Mouse (Mus musculus): ENCODE results near the gene Adarb2. TPM values are rescaled to one million over a fixed set of nuclear protein-coding genes. Genes with fewer than 3 reads are reported as not detected.

Adarb2 gene
- polyA plus RNA-seq, 1 experiment from 2014 or later: 30.4 TPM

DNA sequence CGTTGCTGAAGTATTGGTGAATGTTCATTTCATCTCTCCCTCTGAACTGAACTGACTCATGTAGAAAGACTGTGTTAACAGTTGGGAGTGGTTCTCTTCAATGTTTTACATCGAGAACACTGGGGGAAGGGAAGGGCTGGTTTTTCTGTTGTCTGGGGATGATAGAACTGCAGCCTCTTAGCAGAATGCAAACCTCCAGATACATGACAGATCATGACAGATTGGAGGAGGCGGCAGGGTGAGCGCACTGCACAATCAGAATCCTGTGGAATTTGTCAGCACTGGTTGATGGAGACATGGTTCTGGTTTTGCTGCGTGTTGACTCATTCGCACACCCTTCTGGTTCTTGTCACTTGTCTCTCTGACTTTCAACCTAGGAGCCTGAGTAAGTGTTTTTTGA, 203.4 kb downstream of the Adarb2 start:
- Histone ChIP-seq H3K36me3 (ENCODE audit: control insufficient read depth, insufficient read depth, low read length) (no peaks in the 10 kb centered on the region), H3K9me3 (ENCODE audit: control insufficient read depth, low read length) (no peaks in the 10 kb centered on the region), H3K4me2 (ENCODE audit: low read length) (no peak overlapping the region), H3K27me3 (ENCODE audit: control insufficient read depth, insufficient read depth, low read length) (no peaks in the 10 kb centered on the region), H3K4me3 (replicated peaks; ENCODE audit: low read depth, low read length) (no peak overlapping the region), H3K9ac (replicated peaks; ENCODE audit: low read length) (no peak overlapping the region), H3K27ac (replicated peaks; ENCODE audit: low read depth, low read length) (no peak overlapping the region), H3K4me1 (ENCODE audit: control insufficient read depth, insufficient read depth, low read length) (no peaks in the 10 kb centered on the region)
- DNase-seq (no peak), ATAC-seq (ENCODE audit: low FRiP score, low TSS enrichment) (no peak)
- 86% methylated on average over 6 of the region's 6 CpGs for WGBS

DNA sequence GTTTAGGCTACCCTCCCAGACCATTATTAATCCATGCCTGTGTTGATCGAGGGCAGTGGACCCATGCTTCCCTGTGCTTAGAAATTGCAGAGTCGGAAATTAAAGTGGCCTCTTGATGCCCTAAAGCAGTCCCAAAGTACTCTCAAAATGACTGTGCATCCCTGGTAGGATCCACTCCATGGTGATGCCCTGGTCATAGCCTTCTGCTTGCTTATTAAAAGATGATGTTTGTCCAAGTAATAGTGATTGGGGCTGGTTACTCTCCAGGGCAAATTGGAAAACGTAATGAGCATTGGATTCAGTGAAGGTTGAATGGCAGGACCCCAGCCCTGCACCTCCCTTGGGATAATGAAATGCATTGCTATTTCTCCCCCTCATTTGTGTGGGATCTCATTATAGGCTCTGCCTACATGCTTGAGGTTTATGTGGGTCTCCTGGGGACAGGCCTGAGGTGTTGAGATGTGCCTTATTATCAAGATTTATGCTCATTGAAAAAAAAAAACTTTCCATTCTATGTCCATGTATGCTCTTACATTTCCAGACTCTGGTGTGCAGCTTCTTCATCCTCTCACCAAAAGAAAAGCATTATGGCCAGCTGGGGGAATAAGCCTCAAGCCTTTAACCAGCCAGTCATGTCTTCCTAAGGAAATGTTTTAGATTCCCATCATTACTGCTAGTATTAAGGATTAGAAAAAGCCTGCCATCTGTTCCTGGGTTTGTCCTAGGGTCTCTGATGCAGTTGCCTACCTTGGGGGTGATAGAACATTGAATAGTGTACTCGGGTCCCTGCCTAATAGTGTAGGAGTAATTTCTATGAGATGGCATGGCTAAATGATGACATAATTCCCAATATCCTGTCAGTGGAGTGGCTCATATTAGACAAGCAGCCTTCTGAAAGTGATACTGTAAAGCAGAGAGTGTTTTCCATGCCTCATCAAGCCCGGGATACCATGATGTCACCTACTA, 208.0 kb downstream of the Adarb2 start:
- Histone ChIP-seq H3K27me3 (ENCODE audit: control insufficient read depth, insufficient read depth, low read length) (no peaks in the 10 kb centered on the region), H3K27ac (replicated peaks; ENCODE audit: low read depth, low read length) (no peak overlapping the region), H3K4me2 (ENCODE audit: low read length) (no peak overlapping the region), H3K4me3 (replicated peaks; ENCODE audit: low read depth, low read length) (no peak overlapping the region), H3K9ac (replicated peaks; ENCODE audit: low read length) (no peak overlapping the region), H3K36me3 (ENCODE audit: control insufficient read depth, insufficient read depth, low read length) (no peaks in the 10 kb centered on the region), H3K4me1 (ENCODE audit: control insufficient read depth, insufficient read depth, low read length) (no peaks in the 10 kb centered on the region), H3K9me3 (ENCODE audit: control insufficient read depth, low read length) (no peaks in the 10 kb centered on the region)
- ATAC-seq (ENCODE audit: low FRiP score, low TSS enrichment) (no peak; the same call in 1 of the 2 replicates), DNase-seq (peak; percentile 48)
- WGBS: 47% methylated on average over 5 of the region's 5 CpGs

DNA sequence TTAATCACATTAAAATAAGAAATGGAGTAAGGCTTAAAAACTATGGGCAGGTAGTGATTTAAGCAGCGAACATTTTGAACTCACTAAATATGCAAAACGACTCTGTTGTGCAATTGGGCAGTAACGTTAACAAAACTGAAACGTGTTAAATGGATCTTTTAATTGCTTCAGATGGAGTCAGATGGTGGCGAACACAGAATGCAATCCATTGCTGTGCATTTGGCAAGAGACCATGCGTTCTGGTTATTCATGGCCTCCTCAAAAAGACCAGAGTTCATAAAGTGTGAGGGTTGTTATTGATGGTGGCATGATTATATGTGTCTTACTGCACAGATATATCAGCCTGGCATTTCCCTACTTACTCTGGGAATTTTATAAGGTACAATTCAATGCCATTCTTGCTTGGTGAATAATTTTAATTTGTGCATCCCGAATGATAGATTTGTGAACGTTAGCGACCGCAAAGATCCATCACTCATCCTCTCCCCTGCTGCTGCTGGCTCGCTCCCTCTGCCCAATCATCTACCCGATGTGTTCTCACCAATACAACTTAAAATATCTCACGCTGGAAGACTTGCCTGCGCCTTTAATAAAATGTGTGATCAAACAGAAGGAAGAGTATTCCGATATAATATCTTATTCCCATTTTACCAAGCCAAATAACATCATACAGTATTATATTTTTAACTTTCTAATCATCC, 221.5 kb downstream of the Adarb2 start:
- no peaks in the 10 kb centered on the region for H3K4me1 ChIP-seq (ENCODE audit: control insufficient read depth, insufficient read depth, low read length)
- DNase-seq (no peak), ATAC-seq (ENCODE audit: low FRiP score, low TSS enrichment) (no peak)
- H3K4me2 ChIP-seq (ENCODE audit: low read length): no peak overlapping the region
- H3K27me3 ChIP-seq (ENCODE audit: control insufficient read depth, insufficient read depth, low read length): no peaks in the 10 kb centered on the region
- H3K4me3 ChIP-seq (replicated peaks; ENCODE audit: low read depth, low read length): no peak overlapping the region
- no peak overlapping the region for H3K9ac ChIP-seq (replicated peaks; ENCODE audit: low read length)
- H3K27ac ChIP-seq (replicated peaks; ENCODE audit: low read depth, low read length): no peak overlapping the region
- WGBS: 92% methylated on average over 15 of the region's 15 CpGs
- no peaks in the 10 kb centered on the region for H3K36me3 ChIP-seq (ENCODE audit: control insufficient read depth, insufficient read depth, low read length)
- H3K9me3 ChIP-seq (ENCODE audit: control insufficient read depth, low read length): no peaks in the 10 kb centered on the region

- DNase-seq (no peak), ATAC-seq (ENCODE audit: low FRiP score, low TSS enrichment) (no peak)
- Histone ChIP-seq H3K9ac (replicated peaks; ENCODE audit: low read length) (no peak overlapping the region), H3K4me1 (ENCODE audit: control insufficient read depth, insufficient read depth, low read length) (no peaks in the 10 kb centered on the region), H3K27me3 (ENCODE audit: control insufficient read depth, insufficient read depth, low read length) (no peaks in the 10 kb centered on the region), H3K4me2 (ENCODE audit: low read length) (no peak overlapping the region), H3K9me3 (ENCODE audit: control insufficient read depth, low read length) (no peaks in the 10 kb centered on the region), H3K36me3 (ENCODE audit: control insufficient read depth, insufficient read depth, low read length) (no peaks in the 10 kb centered on the region), H3K4me3 (replicated peaks; ENCODE audit: low read depth, low read length) (no peak overlapping the region), H3K27ac (replicated peaks; ENCODE audit: low read depth, low read length) (no peak overlapping the region)
- 96% methylated on average over 4 of the region's 4 CpGs for WGBS
These were observed 236.6 kb downstream of the Adarb2 start for GRCm38 (mm10) chr13:8439188-8439835.

DNA sequence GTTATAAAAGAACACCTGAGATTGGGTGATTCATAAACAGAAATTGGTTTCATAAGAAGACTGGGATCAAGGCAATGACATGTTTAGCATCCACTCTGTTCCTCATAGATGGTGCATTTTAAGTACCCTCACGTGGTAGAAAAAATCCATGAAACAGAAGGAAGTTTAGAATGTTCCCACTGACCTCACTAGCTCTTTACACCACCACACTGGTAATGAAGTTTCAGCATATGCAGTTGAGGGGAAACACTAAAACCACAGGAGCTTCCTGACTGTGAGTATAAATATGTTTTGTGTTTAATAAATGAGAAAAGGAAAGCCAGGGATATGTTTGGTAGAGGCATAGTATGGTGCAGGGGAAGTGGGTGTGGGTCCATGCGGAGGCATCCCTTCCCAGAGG, 242.7 kb downstream of the Adarb2 start:
- Histone ChIP-seq H3K4me3 (replicated peaks; ENCODE audit: low read depth, low read length) (no peak overlapping the region), H3K9me3 (ENCODE audit: control insufficient read depth, low read length) (no peaks in the 10 kb centered on the region), H3K4me1 (ENCODE audit: control insufficient read depth, insufficient read depth, low read length) (no peaks in the 10 kb centered on the region), H3K36me3 (ENCODE audit: control insufficient read depth, insufficient read depth, low read length) (no peaks in the 10 kb centered on the region), H3K4me2 (ENCODE audit: low read length) (no peak overlapping the region), H3K9ac (replicated peaks; ENCODE audit: low read length) (no peak overlapping the region), H3K27ac (replicated peaks; ENCODE audit: low read depth, low read length) (no peak overlapping the region), H3K27me3 (ENCODE audit: control insufficient read depth, insufficient read depth, low read length) (no peaks in the 10 kb centered on the region)
- ATAC-seq (ENCODE audit: low FRiP score, low TSS enrichment) (no peak), DNase-seq (no peak)
- WGBS: 77% methylated on average over 2 of the region's 2 CpGs

- DNase-seq (no peak), ATAC-seq (ENCODE audit: low FRiP score, low TSS enrichment) (no peak)
- Histone ChIP-seq H3K4me2 (ENCODE audit: low read length) (no peak overlapping the region), H3K9me3 (ENCODE audit: control insufficient read depth, low read length) (no peaks in the 10 kb centered on the region), H3K36me3 (ENCODE audit: control insufficient read depth, insufficient read depth, low read length) (no peaks in the 10 kb centered on the region), H3K9ac (replicated peaks; ENCODE audit: low read length) (no peak overlapping the region), H3K4me3 (replicated peaks; ENCODE audit: low read depth, low read length) (no peak overlapping the region), H3K4me1 (ENCODE audit: control insufficient read depth, insufficient read depth, low read length) (no peaks in the 10 kb centered on the region), H3K27me3 (ENCODE audit: control insufficient read depth, insufficient read depth, low read length) (no peaks in the 10 kb centered on the region), H3K27ac (replicated peaks; ENCODE audit: low read depth, low read length) (no peak overlapping the region)
- WGBS: 83% methylated on average over 8 of the region's 8 CpGs
These were observed 245.7 kb downstream of the Adarb2 start for GRCm38 (mm10) chr13:8448192-8448879.

- no peak overlapping the region for H3K4me2 ChIP-seq (ENCODE audit: low read length)
- H3K9me3 ChIP-seq (ENCODE audit: control insufficient read depth, low read length): no peaks in the 10 kb centered on the region
- H3K27ac ChIP-seq (replicated peaks; ENCODE audit: low read depth, low read length): no peak overlapping the region
- no peaks in the 10 kb centered on the region for H3K36me3 ChIP-seq (ENCODE audit: control insufficient read depth, insufficient read depth, low read length)
- WGBS: 91% methylated on average over 4 of the region's 4 CpGs
- no peak overlapping the region for H3K4me3 ChIP-seq (replicated peaks; ENCODE audit: low read depth, low read length)
- H3K27me3 ChIP-seq (ENCODE audit: control insufficient read depth, insufficient read depth, low read length): no peaks in the 10 kb centered on the region
- DNase-seq: no peak
- H3K4me1 ChIP-seq (ENCODE audit: control insufficient read depth, insufficient read depth, low read length): no peaks in the 10 kb centered on the region
- ATAC-seq (ENCODE audit: low FRiP score, low TSS enrichment): no peak
- H3K9ac ChIP-seq (replicated peaks; ENCODE audit: low read length): no peak overlapping the region
These were observed 248.9 kb downstream of the Adarb2 start for GRCm38 (mm10) chr13:8451581-8451980.

- Histone ChIP-seq H3K4me3 (replicated peaks; ENCODE audit: low read depth, low read length) (no peak overlapping the region), H3K4me1 (ENCODE audit: control insufficient read depth, insufficient read depth, low read length) (no peaks in the 10 kb centered on the region), H3K27ac (replicated peaks; ENCODE audit: low read depth, low read length) (no peak overlapping the region), H3K4me2 (ENCODE audit: low read length) (no peak overlapping the region), H3K9ac (replicated peaks; ENCODE audit: low read length) (no peak overlapping the region), H3K9me3 (ENCODE audit: control insufficient read depth, low read length) (no peaks in the 10 kb centered on the region), H3K36me3 (ENCODE audit: control insufficient read depth, insufficient read depth, low read length) (no peaks in the 10 kb centered on the region), H3K27me3 (ENCODE audit: control insufficient read depth, insufficient read depth, low read length) (no peaks in the 10 kb centered on the region)
- ATAC-seq (ENCODE audit: low FRiP score, low TSS enrichment): no peak
- no peak for DNase-seq
- WGBS: 84% methylated on average over 3 of the region's 3 CpGs
These were observed 254.2 kb downstream of the Adarb2 start for GRCm38 (mm10) chr13:8456886-8457285.
